Mouse (Mus musculus): Measurements from ENCODE around the gene Fam189a1. TPM values are rescaled to one million over a fixed set of nuclear protein-coding genes. Genes with fewer than 3 reads are reported as not detected.

The Fam189a1 gene
- polyA plus RNA-seq, 1 experiment from 2014 or later: 0.27 TPM

DNA sequence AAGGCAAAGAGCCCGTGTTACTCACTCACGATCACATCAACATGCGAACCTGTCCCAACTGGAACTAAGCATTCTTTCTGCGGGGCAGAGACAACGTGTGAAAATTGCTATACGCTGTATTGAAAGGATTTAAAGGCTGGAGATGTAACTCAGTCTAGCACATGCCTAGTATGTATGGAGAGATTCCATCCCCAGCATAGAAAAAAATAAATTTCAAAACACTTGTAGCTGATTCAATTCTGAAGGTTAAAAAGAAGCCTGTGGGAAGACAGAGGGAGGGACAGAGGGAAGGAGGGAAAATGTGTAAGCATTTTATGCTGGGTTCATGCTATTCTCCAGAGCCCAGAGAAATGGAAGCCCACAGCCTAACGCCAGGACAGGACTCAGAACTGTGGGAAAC lies 2.5 kb downstream of the Fam189a1 start:
- no peak overlapping the region for H3K4me2 ChIP-seq
- peaks cover 45% of the 10 kb centered on the region for H3K27me3 ChIP-seq (replicated peaks; ENCODE audit: control insufficient read depth, insufficient read depth, low read length)
- no peaks in the 10 kb centered on the region for H3K4me1 ChIP-seq (replicated peaks; ENCODE audit: control insufficient read depth, insufficient read depth, low read length)
- 73% methylated on average over 7 of the region's 7 CpGs for WGBS
- no peak for ATAC-seq (replicated peaks; ENCODE audit: low FRiP score)
- DNase-seq (ENCODE audit: low spot score): no peak
- no peaks in the 10 kb centered on the region for H3K36me3 ChIP-seq (ENCODE audit: control insufficient read depth, insufficient read depth, low read length)
- H3K9ac ChIP-seq (ENCODE audit: low read depth, low read length): no peak overlapping the region
- H3K4me3 ChIP-seq (ENCODE audit: low read depth, low read length): no peak overlapping the region
- no peaks in the 10 kb centered on the region for H3K9me3 ChIP-seq (ENCODE audit: control insufficient read depth, low read length)
- no peak overlapping the region for H3K27ac ChIP-seq (ENCODE audit: low read depth, low read length)

DNA sequence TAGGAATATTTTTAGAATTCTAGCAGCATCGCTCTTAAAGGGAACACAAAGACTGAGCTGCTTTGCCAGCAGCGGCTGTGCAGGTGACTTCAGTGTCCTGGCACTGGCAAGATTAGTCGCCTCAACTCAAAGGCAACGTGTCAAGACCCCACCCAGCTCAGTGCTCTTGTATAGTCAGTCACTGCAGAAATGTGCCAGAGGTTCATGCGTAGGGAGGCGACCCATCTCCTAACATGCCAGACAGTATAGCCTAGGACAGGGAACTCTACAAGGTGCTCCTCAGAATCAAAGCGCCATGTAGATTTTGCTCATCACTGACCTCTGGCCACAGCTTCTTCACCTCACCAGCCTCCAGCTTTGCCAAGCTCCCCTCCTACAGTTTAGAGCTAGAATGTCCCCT lies 4.8 kb downstream of the Fam189a1 start:
- Histone ChIP-seq H3K4me3 (ENCODE audit: low read depth, low read length) (no peak overlapping the region), H3K9me3 (ENCODE audit: control insufficient read depth, low read length) (no peaks in the 10 kb centered on the region), H3K4me1 (replicated peaks; ENCODE audit: control insufficient read depth, insufficient read depth, low read length) (no peaks in the 10 kb centered on the region), H3K9ac (ENCODE audit: low read depth, low read length) (no peak overlapping the region), H3K27me3 (replicated peaks; ENCODE audit: control insufficient read depth, insufficient read depth, low read length) (peaks cover 26% of the 10 kb centered on the region), H3K36me3 (ENCODE audit: control insufficient read depth, insufficient read depth, low read length) (no peaks in the 10 kb centered on the region), H3K27ac (ENCODE audit: low read depth, low read length) (no peak overlapping the region), H3K4me2 (no peak overlapping the region)
- DNase-seq (ENCODE audit: low spot score) (no peak), ATAC-seq (replicated peaks; ENCODE audit: low FRiP score) (no peak)
- 88% methylated on average over 7 of the region's 7 CpGs for WGBS

DNA sequence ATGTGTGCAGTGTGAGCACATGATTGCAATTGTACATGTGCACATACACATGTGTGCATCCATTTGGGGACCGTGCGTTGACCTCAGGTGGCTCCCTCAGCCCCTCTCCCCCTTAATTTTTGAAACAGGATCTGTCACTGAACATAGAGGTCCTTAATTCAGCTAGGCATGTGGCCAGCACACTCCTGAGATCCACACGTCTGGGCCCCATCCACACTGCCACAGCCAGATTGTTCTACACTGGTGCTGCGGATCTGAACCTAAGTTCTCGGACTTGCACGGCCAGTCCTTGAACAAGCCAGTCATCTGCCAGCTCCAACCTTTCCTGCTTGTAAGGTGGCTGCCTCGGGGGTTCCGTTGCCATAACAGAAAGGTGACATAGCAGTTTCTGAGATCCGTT lies 7.3 kb downstream of the Fam189a1 start:
- Histone ChIP-seq H3K4me2 (no peak overlapping the region), H3K4me1 (replicated peaks; ENCODE audit: control insufficient read depth, insufficient read depth, low read length) (no peaks in the 10 kb centered on the region), H3K4me3 (ENCODE audit: low read depth, low read length) (no peak overlapping the region), H3K9ac (ENCODE audit: low read depth, low read length) (no peak overlapping the region), H3K9me3 (ENCODE audit: control insufficient read depth, low read length) (no peaks in the 10 kb centered on the region), H3K36me3 (ENCODE audit: control insufficient read depth, insufficient read depth, low read length) (no peaks in the 10 kb centered on the region), H3K27me3 (replicated peaks; ENCODE audit: control insufficient read depth, insufficient read depth, low read length) (peaks cover 7% of the 10 kb centered on the region; the same call in 1 of the 2 replicates), H3K27ac (ENCODE audit: low read depth, low read length) (no peak overlapping the region)
- 81% methylated on average over 9 of the region's 9 CpGs for WGBS
- DNase-seq (ENCODE audit: low spot score) (no peak), ATAC-seq (replicated peaks; ENCODE audit: low FRiP score) (no peak)

GRCm38 (mm10) chr7:65144881-65145280 lies 11.5 kb downstream of the Fam189a1 start:
- H3K4me3 ChIP-seq (ENCODE audit: low read depth, low read length): no peak overlapping the region
- H3K9ac ChIP-seq (ENCODE audit: low read depth, low read length): no peak overlapping the region
- H3K27ac ChIP-seq (ENCODE audit: low read depth, low read length): no peak overlapping the region
- no peaks in the 10 kb centered on the region for H3K9me3 ChIP-seq (ENCODE audit: control insufficient read depth, low read length)
- H3K4me2 ChIP-seq: no peak overlapping the region
- no peaks in the 10 kb centered on the region for H3K4me1 ChIP-seq (replicated peaks; ENCODE audit: control insufficient read depth, insufficient read depth, low read length)
- no peaks in the 10 kb centered on the region for H3K36me3 ChIP-seq (ENCODE audit: control insufficient read depth, insufficient read depth, low read length)
- ATAC-seq (replicated peaks; ENCODE audit: low FRiP score) (no peak), DNase-seq (ENCODE audit: low spot score) (no peak)
- 83% methylated on average over 6 of the region's 6 CpGs for WGBS
- no peaks in the 10 kb centered on the region for H3K27me3 ChIP-seq (replicated peaks; ENCODE audit: control insufficient read depth, insufficient read depth, low read length)

DNA sequence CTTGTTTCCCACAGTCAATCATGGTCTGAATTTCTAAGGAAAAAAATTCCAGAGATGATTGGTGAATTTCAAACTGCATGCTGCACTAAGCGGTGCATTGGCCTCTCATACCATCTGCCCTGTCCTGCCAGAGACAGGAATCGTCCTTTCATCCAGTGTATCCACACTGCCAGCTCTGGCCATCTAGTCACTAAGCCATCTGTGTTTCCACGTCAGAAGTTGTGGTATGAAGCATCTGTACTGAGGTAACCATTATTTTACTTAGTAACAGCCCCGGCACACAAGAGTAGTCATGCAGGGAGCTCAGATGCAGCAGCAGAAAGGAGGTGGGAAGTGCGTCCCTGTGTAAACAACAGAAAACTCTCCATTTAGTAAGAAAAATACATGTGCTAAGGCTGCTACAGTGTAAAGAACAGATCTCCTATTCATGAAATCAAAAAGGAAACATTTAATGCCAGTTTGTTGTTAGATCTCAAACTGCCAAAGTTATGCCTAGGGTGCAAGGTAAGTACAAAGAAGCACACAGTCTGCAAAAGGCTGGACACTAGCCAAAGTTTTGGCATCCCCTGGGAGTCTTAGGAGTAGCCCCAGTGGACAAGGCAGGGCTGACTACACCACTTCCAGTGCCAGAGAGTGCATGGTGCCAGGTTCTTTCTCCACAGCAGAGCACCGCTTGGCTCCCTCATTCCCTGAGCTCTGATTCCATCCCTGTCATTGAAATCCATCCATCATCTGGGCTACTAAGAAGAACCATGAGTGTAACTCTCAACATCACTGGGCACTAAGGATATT lies 14.3 kb downstream of the Fam189a1 start:
- WGBS: 75% methylated on average over 6 of the region's 6 CpGs
- Histone ChIP-seq H3K4me1 (replicated peaks; ENCODE audit: control insufficient read depth, insufficient read depth, low read length) (no peaks in the 10 kb centered on the region), H3K4me3 (ENCODE audit: low read depth, low read length) (no peak overlapping the region), H3K4me2 (no peak overlapping the region), H3K27ac (ENCODE audit: low read depth, low read length) (no peak overlapping the region), H3K36me3 (ENCODE audit: control insufficient read depth, insufficient read depth, low read length) (no peaks in the 10 kb centered on the region), H3K27me3 (replicated peaks; ENCODE audit: control insufficient read depth, insufficient read depth, low read length) (no peaks in the 10 kb centered on the region), H3K9me3 (ENCODE audit: control insufficient read depth, low read length) (no peaks in the 10 kb centered on the region), H3K9ac (ENCODE audit: low read depth, low read length) (no peak overlapping the region)
- no peak for DNase-seq (ENCODE audit: low spot score)
- ATAC-seq (replicated peaks; ENCODE audit: low FRiP score): no peak

DNA sequence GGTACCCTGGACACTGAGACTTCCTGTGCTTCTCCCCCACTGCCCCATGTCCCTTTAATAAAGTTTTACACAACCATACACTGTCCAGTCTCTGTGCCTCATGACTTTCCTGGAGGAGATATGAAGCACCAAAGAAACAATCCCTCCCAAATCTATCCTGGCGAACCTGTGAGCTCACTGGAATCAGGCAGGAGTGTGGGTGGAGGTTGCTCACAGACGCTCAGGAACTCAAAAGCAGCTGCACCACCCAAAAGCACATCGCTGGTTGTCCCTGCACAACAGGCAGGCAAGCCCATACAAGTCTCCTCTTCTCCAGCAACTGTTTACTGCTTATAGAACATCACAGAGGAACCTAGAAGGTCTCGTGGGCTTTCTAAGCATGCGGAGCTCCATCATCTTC lies 15.5 kb downstream of the Fam189a1 start:
- Histone ChIP-seq H3K27ac (ENCODE audit: low read depth, low read length) (no peak overlapping the region), H3K36me3 (ENCODE audit: control insufficient read depth, insufficient read depth, low read length) (no peaks in the 10 kb centered on the region), H3K4me2 (no peak overlapping the region), H3K9ac (ENCODE audit: low read depth, low read length) (no peak overlapping the region), H3K4me1 (replicated peaks; ENCODE audit: control insufficient read depth, insufficient read depth, low read length) (no peaks in the 10 kb centered on the region), H3K4me3 (ENCODE audit: low read depth, low read length) (no peak overlapping the region), H3K27me3 (replicated peaks; ENCODE audit: control insufficient read depth, insufficient read depth, low read length) (no peaks in the 10 kb centered on the region), H3K9me3 (ENCODE audit: control insufficient read depth, low read length) (no peaks in the 10 kb centered on the region)
- DNase-seq (ENCODE audit: low spot score) (no peak), ATAC-seq (replicated peaks; ENCODE audit: low FRiP score) (no peak)
- 75% methylated on average over 5 of the region's 5 CpGs for WGBS

- no peaks in the 10 kb centered on the region for H3K9me3 ChIP-seq (ENCODE audit: control insufficient read depth, low read length)
- H3K4me1 ChIP-seq (replicated peaks; ENCODE audit: control insufficient read depth, insufficient read depth, low read length): no peaks in the 10 kb centered on the region
- no peak overlapping the region for H3K4me3 ChIP-seq (ENCODE audit: low read depth, low read length)
- no peak for ATAC-seq (replicated peaks; ENCODE audit: low FRiP score)
- no peak overlapping the region for H3K27ac ChIP-seq (ENCODE audit: low read depth, low read length)
- no peak overlapping the region for H3K9ac ChIP-seq (ENCODE audit: low read depth, low read length)
- WGBS: 60% methylated on average over 5 of the region's 5 CpGs
- no peak for DNase-seq (ENCODE audit: low spot score)
- no peak overlapping the region for H3K4me2 ChIP-seq
- no peaks in the 10 kb centered on the region for H3K36me3 ChIP-seq (ENCODE audit: control insufficient read depth, insufficient read depth, low read length)
- no peaks in the 10 kb centered on the region for H3K27me3 ChIP-seq (replicated peaks; ENCODE audit: control insufficient read depth, insufficient read depth, low read length)
These were observed 16.3 kb downstream of the Fam189a1 start for GRCm38 (mm10) chr7:65140099-65140498.

DNA sequence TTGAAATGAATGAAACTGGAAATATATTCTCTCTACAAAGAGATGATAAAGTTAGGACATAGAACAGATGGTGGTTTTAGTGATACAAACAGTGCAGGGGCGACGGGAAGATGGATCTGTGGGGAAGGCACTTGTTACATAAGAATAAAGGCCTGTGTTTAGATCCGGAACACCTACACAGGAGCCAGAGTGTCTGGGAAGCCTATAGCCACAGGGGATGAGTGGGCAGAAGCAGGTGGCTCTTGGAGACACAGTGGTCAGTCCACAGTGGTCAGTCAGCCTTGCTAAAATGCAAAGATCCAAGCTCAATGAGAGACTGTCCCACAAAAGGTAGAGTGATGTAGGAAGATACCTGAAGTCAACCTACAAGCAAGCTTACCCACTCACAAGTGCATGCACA lies 32.6 kb downstream of the Fam189a1 start:
- no peaks in the 10 kb centered on the region for H3K4me1 ChIP-seq (replicated peaks; ENCODE audit: control insufficient read depth, insufficient read depth, low read length)
- 84% methylated on average over 3 of the region's 3 CpGs for WGBS
- ATAC-seq (replicated peaks; ENCODE audit: low FRiP score): no peak

DNA sequence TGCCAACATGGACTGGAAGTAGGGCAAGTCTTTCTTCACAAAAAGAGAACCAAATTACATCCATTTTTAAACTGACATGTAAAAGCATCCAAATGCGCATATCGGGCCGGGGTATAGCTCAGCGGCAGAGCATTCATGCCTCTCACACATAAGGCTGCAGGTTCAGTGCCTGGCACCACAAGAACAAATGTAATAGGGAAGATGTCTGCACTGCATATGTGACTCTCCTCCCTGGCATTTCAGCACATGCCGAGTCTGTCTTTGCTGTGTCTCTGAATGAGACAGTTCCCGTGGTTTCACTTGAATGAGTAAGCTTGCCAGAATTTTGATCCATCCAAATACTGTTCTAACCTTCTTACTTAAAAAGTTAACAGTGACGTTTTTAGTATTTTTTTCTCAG lies 39.5 kb downstream of the Fam189a1 start:
- Histone ChIP-seq H3K27ac (ENCODE audit: low read depth, low read length) (no peak overlapping the region), H3K4me2 (no peak overlapping the region), H3K27me3 (replicated peaks; ENCODE audit: control insufficient read depth, insufficient read depth, low read length) (no peaks in the 10 kb centered on the region), H3K36me3 (ENCODE audit: control insufficient read depth, insufficient read depth, low read length) (no peaks in the 10 kb centered on the region), H3K9ac (ENCODE audit: low read depth, low read length) (no peak overlapping the region), H3K4me3 (ENCODE audit: low read depth, low read length) (no peak overlapping the region), H3K9me3 (ENCODE audit: control insufficient read depth, low read length) (no peaks in the 10 kb centered on the region), H3K4me1 (replicated peaks; ENCODE audit: control insufficient read depth, insufficient read depth, low read length) (no peaks in the 10 kb centered on the region)
- ATAC-seq (replicated peaks; ENCODE audit: low FRiP score): no peak
- DNase-seq (ENCODE audit: low spot score): no peak
- 87% methylated on average over 7 of the region's 7 CpGs for WGBS

More for the DNA sequence above, 32.6 kb downstream of the Fam189a1 start:
- Histone ChIP-seq H3K9me3 (ENCODE audit: control insufficient read depth, low read length) (no peaks in the 10 kb centered on the region), H3K27me3 (replicated peaks; ENCODE audit: control insufficient read depth, insufficient read depth, low read length) (no peaks in the 10 kb centered on the region), H3K36me3 (ENCODE audit: control insufficient read depth, insufficient read depth, low read length) (no peaks in the 10 kb centered on the region), H3K4me3 (ENCODE audit: low read depth, low read length) (no peak overlapping the region), H3K4me2 (no peak overlapping the region), H3K27ac (ENCODE audit: low read depth, low read length) (no peak overlapping the region), H3K9ac (ENCODE audit: low read depth, low read length) (no peak overlapping the region)
- DNase-seq (ENCODE audit: low spot score): no peak
